Mouse (Mus musculus): Measurements from ENCODE around the gene Notch3.

- TF ChIP-seq CTCF (IDR thresholded peaks at IDR 0.05; ENCODE audit: control insufficient read depth, insufficient read depth, low read length) (no peak), POLR2A (IDR thresholded peaks at IDR 0.05; ENCODE audit: borderline replicate concordance, control insufficient read depth, low read depth, low read length) (no peak)
Observed at GRCm38 (mm10) chr17:32160882-32161281, 5.8 kb downstream of the Notch3 start.
